Mouse (Mus musculus) layer of hippocampus, adult 9-11 months (tissue): ENCODE results near the gene Camk1g.

Source experiments
- DNase-seq: peaks from one replicate; pipeline ENCODE4 v3.0.0; 2022

Gene Camk1g

DNA sequence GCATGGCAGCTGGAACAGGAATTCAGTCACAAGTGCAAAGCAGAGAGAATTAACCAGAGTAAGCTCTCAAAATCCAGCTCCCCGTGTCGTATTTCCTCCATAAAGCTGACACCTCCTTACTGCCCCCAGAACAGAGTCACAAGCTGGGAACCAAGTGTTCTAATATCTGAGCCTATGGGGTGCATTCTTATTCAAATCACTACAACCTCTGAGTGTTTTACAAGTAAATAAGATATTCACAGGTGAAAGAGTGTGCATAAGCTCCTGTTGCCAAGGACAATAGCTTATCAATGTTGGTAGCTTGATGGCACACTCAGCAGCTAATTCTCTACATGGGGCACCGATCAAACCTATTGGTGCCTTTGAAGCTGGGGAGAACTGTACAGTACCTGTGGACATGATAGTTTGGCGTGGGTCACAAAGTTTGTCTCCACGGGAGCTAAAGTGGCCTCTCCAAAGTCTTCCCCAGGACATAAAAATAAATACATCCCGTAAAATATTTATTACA, 3.9 kb upstream of the Camk1g start:
- no peak for DNase-seq

DNA sequence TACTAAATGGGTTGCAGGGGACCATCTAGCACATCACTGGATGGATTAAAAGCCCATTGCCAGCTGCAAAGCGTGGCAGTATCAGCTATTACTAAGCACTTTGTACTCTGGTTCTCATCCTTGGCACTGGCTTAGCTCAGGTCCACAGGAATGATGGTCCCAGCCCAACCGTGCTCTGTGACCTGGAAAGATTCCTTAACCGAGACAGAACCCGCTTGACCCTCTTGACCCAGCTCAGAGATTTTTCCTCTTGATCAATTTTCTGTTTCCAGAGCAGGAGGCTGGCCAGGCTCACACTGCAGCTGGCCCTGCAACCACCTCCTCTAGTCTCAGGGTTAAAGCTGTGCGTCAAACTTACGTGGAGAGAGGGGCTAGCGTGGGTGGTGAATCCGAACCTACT, 1.0 kb downstream of the Camk1g start:
- DNase-seq: no peak

DNA sequence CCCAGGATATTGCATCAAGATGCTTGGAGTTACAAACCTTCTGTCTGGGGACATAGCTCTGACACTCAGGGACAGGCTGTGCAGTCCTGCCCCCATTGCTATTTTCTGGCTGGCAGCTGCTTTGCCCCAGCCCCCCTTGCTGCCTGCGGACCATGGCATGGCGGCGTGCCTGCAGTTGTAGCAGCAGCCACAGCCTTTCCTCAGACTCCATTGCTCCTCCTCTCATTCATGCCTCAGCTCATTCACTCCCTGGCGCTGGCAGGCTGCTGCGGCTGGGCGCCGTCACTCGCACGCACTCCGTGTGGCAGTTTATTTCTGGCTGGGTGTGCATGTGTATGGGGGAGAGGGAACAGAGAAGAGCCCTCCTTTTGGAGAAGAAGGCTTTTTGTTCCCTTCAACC, 2.0 kb downstream of the Camk1g start:
- DNase-seq: peak; percentile 62

DNA sequence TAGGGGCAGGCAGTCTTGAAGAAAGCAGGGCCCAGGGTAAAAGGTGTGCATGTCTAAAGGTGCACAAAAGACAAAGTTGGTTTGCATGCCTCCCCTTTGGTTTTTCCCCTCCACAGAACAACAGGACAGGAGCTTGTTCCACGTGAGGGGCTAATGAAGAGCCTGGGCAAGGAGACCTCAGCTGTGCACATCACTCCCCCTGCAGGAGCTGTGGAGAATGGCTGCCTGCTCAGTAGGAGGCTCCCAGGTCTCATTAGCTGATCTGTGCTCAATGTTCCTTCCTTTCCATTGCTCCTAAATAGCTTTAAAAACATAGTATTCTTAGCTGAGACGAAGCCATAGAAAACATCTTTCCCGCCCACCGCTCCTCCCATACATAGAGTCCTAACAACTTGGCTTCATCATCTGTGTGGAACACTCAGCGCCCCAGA, 6.3 kb downstream of the Camk1g start:
- peak; percentile 65 for DNase-seq

DNA sequence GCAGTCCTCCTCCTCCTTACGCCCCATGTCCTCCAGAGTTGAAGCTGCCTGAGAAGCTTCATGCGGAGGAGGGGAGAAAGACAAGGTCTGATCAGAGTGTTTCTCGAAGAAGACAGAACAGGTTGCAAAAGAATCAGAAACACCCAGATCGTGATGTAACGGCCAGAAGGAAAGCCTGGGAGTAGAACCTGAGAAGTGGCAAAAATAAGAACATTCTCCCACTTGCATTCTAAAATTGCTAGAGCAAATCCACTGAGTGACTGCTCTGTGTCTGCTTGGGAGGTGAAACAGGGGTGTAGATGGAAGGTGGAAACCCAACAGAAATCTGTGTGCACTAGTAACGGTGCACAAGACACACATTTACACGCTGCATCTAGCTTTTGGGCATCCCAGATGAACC, 8.0 kb downstream of the Camk1g start:
- DNase-seq: no peak

DNA sequence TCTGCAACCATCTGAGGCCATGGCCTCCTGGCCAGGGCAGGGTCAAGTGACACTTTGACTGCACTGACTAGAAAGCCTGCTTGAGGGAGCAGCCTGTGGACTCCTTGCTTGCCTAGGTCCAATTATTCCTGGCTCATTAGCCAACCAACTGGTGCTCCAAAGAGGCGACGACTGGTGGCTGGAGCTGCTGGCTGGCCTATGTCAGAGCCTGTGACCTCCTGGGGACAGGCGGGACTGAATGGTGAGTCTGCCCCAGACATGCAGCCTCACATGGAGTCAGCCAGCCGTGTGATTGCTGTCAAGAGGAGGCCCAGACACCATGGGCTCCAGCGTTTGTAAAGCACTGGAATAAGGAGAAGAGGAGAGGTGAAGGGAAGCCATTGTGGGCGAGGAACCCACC, 8.9 kb downstream of the Camk1g start:
- no peak for DNase-seq

DNA sequence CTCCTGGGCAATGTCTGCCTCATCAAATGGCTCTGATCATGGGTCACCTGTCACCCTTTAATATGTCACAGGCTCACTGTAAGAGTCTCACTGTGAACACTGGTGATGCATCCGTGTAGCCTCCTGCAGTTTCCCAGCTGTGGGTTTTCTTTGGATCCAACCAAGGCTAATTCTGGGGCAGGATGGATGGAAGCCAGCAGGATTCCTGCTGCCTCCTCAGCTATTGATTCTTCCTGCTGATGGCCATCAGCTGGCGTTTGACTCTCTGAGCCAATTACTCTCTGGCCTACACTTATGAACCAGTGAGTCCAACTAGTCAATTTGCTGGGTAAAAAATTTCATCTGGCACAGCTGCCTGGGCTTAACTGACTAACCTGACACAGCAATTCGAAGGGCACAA, 10.9 kb downstream of the Camk1g start:
- no peak for DNase-seq

DNA sequence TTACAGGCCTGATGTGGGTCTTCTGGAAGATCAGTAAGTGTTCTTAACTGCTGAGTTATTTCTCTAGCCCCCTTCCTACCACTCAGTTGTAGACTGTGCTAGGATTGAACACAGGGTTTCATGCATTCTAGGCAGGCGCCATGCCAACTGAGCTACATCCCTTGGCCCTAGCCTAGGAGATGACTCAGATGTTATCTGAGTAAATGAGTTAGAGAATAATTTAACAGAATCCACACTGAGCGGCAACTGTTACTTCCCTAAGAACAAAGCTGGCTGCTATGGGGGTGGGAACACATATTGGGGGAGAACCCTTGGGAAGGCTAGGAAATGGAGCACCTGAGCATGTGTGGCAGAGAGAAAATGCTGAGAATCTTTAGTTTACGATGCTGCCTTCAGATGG, 18.5 kb downstream of the Camk1g start:
- DNase-seq: peak; percentile 79

DNA sequence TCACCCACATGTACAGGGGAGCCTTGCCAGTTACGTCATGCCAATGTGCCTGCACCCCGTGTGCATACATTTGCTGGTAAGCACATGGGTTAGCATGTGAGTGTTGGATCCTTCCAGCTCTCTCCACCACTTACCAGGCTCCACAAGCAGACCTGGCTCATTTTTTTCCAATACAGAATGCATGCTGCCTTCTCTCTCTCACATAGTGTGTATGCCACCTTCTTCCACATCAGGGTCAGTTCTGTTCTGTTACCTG, 19.6 kb downstream of the Camk1g start:
- peak; percentile 82 for DNase-seq

DNA sequence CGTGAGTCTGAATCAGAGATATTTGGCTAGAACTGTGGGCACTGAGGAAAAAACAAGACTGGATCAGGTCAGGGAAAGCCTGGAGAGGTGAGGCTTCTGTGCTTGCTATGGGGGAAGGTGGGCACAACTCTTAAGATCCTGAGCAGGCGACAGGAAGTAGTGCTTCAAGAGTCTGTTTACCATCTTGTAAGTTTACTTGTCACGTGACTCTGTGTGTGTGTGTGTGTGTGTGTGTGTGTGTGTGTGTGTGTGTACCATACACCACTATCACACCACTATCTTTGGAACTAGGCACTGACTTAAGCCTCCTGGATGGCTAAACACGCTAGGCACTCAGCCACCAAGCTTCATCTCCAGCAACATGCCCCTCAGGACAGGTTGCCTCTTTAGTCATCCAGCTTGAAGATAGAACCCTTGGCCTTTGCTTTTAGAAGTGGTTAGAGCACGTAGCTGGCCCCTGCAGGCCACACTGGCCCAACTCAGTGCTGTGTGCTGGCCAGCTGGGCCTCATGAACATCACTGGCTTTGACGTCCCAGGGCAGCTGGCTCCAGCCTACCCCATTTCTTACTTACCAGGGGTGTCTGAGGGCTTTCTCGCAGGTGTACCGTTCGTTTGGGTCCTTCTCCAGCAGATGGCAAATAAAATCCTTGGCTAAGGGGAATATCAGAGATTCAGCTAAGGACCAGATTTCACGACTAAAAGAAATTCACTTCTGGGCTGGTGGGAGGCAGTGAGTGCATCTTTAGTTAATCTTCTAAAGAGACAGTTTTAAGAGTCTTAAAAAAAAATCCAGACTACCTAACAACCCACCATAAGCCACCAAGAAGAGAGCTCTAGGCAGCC, 20.2 kb downstream of the Camk1g start:
- no peak for DNase-seq

DNA sequence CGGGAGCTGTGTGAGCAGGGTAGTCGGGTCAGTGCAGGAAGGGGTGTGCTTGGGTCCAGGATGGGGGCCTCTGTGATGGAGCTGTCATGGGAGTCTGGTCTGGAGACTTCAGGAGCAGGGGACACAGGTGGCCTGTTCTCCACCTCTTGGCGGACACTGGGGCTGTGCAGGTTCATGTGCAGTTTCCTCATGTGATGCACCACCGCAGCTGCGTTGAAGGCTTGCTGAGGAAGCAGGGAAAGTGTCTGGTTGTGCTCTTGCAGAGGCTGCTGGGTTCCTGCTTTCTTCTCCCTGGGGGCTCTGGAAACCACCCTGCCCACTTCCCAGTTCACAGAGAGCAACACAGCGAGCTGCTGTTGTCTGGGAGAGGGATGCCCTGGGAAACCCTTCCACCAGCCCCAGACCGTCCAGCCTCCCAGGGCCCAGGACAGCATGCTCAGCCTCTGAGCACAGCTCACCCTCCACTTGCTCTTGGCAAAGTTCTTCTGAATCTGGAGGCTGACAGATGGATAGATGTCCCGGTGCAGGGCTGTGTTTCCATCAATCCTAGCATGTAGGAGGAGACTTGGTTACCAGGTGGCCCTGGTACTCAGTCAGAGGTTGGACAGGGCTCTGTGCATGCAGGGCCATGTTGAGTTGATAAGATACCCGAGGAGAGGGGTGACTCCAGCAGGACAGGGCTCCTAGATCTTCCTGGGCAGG, 21.7 kb downstream of the Camk1g start:
- DNase-seq: peak; percentile 33

DNA sequence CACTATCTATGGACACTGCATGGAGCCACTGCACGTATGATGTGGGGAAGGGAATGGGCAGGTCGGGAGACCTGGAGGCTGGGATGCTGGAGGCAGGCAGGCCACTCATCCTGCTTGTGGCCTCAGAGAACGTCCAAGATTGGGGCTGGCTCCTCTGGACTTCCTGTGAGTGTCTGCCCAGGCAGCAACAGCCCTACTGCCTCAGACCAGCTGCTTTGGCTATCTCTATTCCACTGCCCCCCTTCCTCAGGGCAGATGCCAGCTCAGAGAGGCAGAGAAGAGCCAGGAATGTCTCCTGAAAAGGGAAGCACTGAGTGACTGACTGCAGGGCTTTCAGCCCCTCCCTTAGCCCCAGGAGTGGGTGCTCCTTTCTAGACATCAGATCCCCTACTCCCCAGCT, 23.2 kb downstream of the Camk1g start:
- DNase-seq: no peak

DNA sequence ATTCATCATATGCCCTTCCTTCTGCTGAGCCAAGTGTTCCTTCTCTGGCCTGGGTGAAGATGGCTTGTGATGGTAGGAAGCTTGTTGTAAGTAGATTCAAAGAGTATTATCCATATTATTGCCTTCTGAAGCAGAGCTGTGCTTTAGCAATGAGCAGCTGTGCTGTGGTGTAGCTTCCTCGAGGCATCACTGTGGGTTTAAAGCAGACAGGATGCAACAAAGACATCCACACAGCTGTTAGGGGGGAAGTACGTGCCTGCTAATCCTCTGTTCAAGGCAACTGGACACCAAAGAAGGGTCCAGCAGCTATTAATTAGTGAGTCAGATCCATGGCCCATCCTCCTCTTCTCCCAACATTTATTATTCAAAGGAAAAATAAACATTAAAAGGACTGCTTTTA, 25.1 kb downstream of the Camk1g start:
- no peak for DNase-seq

DNA sequence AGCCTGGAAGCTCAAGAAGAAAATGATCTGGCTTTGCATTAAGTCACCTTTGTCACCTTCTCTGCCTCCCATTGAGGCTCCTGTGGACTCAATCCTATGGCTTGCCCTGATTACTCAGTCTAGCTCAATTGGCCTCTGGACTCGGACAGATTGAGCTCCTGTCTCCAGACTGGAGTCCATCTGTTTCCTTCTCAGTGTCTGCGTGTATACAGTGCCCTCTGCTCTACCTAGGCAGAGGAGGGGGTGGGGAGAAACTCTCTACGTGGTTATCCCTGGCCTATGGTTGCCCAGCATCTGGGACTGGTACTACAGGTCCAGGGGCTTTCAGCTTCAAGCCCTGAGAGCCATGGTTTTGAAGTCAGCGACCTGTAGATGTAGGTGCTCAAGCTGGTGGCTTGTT, 26.2 kb downstream of the Camk1g start:
- DNase-seq: no peak

DNA sequence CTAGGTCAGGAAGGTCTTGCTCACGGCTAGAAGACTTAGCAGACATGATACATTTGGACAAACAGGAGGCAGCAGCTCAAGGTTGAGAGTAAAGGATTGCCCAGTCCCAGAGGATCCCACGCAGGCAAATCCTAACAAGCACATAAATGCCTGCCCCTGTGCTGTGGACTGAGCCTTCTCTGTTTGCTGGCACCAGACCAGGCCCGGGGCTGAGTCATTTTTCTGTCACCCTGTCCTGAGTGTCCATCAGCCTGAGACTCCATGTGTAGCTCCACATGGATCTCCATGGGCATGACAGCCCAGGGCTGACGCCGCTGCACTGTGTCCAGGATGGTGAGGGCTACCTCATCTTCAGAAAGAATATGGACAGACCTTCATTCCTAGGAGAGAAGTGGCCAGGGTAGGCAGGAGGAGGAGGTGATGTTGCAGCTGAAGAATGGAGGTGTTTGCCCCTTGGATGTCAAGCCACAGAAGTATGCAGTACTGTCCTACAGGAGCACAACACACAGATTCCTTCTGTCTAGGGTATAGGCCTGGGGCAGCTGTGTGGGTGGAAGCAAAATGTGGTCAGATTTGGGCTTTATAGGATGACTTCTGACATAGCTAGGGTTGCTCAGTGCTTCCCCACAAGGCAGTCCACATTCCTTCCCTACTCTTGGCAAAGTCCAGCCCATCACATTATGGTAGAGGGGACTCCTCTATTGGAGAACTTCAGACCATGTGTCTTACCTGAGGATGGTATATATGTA, 27.7 kb downstream of the Camk1g start:
- DNase-seq: no peak

DNA sequence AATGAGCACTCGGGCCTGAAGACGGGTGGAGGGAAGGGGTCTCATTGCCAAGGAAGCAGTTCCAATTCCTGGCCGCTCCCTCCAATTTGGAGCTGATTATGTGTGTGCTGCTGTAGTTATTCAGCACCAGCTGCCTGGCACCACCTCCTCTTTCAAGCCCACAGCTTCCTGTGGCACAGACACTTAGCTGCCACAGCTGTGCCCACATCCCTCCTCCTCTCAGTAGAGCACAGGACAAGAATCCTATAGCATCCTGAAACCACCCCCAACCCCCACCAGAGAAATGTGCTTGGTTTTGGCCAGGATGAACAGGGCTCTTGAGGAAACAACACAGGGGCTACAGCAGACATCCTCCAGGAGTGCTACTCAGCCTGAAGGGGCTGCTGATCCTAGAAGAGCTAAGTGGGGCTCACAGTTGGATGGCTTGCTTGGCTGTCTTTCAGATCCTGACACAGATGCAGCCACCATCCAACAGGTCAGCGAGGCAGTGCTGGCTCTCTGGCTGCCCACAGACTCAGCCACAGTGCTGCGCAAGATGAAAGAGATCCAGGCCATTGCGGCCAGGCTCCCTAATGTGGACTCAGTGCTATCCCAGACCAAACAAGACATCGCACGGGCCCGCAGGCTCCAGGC, 31.6 kb downstream of the Camk1g start:
- peak; percentile 79 for DNase-seq

DNA sequence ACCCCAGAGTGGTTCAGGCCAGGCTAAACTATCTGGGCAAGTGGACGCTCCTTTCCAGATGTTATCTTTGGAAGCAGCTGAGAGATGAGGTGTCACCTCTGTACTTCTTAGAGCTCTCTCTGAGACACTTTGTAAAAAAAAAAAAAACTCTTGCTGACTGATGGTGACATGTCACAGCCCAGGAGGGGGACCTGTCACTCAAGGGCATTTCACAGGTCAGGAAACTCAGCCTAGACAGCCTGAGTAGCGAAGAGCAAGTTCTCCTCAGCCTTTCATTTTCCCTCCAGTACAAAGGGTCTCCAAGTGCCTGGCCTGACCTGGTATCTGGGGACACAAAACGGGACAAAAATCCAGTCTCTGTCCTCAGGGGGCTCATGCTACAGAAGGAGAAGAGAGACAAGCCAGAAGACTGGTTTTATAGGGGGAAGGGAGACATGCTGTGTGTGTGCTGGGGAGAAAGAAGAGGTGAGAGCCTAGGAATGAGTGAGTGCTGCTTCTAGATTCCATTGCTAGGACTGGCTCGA, 32.2 kb downstream of the Camk1g start:
- no peak for DNase-seq

DNA sequence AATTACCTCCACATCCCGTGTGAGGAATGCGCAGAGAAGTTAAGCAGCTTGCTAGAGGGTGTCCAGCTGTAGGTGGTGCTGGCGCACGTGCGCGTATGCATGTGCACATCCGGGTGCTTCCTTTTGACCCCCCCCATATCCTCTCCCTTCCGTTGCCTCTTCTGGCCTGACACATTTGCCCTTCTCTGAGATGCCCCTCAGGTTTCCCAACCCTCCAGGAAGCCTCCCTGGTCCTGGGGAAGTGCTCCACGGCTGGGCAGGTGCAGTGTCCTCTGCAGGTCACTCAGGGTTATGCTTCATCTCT, 33.1 kb downstream of the Camk1g start:
- no peak for DNase-seq

DNA sequence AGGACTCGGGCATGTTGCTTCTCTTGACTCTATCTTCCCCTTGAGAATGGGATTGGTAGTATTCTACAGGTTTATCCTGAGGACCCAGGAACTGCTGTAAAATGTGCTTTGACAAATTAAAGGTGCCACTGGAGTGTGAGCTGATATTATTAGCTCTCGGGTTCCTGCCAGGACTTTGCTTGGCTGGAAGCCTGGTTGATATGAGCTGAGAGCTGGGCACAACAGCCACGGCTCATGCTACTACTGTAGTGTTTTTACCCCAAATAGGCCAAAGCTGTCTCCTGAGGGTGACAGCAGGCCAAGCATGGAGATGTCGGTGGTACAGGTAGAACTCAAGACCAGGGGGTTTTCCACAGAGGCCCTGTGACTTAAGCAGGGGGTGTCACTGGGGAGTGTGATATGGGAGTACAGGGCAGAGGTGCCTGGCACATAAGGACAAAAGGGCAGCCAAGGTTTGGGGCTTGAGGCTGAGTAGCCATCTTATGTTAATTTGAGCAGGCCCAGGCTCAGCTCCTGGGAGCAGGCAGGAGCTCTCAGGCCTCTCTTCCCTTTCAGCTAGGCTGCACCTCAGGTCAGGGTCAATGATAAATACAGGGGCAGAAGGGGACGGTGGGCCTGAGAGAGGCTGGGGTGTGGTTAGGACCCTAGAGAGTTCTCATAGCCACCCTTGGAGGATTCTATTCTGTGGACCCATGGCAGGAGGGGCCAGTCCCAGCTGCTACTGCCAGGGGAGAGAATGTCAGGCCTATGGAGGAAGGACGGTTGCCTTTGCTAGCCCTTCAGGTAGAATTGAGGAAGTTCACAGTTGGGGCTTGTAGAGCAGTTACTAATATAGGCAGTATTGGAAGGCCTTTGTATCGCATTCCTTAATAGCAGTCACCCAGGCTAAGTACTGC, 33.7 kb downstream of the Camk1g start:
- DNase-seq: peak; percentile 64

DNA sequence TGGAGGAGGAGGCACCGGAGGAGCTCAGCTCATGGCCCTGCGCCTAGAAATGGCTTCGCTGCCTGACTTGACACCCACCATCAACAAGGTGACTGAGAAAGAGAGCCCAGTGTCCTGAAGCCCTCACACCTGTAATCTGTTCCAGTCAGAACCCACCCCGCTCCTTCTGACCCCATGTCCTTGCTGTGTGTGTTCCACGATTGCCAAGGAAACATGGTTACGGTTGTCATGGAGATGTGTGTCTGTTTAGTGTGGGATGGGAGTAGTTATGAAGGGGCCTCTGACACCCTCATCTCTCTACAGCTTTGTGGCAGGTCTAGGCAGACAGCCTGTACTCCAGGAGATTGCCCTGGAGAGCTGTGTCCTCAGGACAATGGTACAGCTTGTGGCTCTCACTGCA, 35.6 kb downstream of the Camk1g start:
- DNase-seq: no peak

DNA sequence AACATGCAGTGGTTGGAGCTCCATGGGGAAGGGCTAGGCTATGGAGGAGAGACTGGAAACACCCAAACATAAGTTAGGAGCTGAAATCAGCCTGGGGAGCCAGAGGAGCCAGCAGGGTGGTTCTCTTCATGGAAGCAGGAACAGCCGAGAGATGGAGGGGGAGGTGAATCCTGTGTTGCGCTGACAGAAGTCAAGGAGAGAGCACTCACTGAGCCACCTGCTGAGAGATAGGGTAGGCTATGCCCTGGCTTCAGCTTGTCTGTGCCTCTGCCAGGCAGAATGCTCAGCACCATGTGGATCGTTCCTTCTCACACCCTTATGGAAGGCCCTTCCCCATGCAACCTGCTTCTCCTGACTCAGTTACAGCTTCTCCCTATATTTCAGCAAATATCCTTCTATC, 36.3 kb downstream of the Camk1g start:
- no peak for DNase-seq

DNA sequence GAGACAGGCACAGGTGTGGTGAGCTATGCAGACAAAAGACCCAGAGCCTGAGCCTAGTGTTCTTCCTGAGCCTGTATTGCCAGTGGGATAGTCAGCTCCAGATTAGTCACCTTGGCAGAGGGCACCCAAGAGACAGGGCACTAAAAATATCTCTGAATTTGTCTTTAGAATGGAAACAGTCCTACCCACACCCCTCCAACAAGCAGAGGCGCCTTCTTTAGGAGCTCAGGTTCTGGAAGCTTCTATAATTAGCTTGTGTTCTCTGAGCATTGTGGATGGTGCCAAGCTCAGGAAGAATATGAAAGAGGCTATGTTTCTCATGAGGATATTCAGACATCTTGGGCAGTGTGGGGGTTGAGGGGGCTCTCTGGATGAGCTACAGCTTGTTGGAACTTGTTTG, 37.4 kb downstream of the Camk1g start:
- DNase-seq: peak; percentile 45
